Mouse (Mus musculus) ES-CJ7 (cell line): ENCODE results near the gene Man1c1.

ENCODE experiments used
- DNase-seq: peaks from one replicate; pipeline ENCODE4 v3.0.0; 2011; ENCODE audit warnings: low read depth, low spot score

Gene Man1c1

DNA sequence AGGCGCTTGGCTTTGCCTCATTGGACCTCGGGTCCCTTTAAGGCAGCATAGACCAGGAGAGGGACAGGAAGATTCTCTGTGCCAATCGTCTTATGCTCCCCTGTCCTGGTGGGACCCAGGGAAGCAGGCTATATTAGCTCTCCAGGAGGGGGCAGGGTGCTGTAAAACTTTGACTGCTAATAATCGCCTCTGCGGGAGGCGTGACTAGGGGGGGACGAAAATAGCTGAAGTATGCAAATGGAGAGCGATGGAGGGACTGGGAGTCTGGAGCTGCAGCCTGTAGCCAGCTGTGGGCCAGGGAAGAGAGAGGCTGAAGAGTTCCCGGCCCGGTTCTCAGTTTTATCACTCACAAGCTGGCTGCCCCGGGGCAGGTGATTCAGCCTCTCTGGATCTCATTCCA is 124.9 kb downstream of the Man1c1 start:
- DNase-seq: no peak

GRCm38 (mm10) chr4:134578407-134578806 is 125.7 kb downstream of the Man1c1 start:
- DNase-seq: no peak

- no peak for DNase-seq
Observed at GRCm38 (mm10) chr4:134577281-134577680, 126.8 kb downstream of the Man1c1 start.

DNA sequence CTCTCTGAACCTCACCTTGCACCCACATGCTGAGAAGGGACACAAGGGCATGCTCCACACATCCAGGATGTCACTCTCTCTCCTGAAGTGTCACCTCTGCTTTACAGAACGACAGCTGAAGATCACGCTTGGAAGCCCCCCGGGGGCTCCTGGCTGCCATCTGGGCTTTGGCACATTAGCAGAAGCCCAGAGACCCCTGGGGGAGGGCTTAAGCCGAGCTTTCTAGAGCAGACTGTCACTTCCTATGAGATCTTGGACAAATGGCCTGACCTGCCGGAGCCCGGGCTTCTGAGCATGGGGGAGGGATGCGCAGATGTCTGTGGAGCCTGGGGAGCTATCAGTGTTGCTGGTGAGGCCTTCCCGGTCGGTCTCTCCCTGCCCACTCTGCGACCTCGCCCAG is 128.6 kb downstream of the Man1c1 start:
- no peak for DNase-seq

DNA sequence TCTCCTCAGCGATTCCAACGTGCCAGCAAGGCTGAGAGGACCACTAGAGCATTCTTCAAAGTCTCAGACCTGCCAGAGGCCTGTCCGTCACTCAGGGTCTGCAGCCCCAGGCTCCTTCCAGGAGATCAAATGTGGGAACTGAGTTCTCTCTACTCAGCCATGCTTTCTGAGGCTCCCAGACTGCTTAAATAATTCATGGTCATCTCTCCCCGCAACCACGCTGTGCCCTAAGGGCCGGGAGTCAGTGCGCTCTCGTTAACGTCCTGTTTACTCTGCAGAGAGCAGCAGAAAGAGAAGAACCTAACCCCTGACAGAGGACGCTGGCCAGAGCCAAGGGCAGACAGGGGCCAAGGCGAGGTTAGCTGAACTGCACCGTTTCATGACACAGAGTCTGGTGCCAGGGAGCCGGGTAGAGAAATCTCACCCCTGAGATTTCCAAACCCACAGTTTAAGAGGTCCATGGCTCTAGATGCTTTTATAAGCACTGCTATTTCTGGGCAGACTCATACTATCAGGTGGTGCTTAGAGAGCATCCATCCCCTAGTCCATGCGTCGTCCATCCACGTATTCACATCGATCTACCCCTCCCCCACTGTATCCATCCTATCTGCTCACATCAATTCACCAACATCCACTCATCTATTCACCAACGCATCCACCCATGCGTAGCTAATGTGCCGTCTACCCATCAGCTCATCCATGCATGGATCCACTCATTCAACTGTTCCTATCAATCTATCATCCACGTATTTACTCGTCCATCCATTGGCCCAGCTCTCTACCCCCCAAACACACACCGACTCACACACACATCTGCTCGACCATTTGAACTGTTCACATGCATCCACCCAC is 131.4 kb downstream of the Man1c1 start:
- no peak for DNase-seq

DNA sequence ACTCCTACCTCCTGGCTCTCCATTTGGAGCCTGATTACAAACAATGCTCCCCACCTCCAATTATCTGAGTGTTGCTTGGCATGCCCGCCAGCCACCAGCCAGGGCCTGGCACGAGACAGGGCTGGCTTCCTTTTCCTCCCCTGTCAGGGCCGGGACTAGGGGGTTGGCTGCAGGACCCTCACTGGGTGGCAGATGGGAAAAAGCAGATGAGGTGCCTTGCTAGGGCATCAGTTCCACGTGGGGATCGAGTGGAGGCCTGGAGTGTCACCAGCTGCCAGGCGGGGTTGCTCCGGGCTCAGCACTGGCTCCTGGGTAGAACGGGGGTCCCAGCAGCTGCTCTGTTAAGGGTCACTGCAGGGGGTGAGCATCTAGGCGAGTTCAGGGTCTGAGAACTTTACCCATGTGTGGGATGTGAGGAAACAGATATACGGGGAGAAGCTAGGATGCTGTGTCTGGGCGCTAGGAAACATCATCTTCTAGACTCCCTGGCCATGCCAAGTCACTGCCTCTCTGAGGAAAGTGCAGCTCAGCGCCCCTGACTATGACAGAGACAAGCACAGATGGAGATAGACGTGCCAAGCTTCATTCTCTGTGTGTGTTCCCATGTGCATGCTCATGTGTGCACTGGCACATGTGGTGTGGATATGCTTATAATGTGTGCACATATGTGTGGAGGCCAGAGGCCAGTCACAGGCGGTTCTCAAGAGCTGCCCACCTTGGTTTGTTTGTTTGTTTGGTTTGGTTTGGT is 133.2 kb downstream of the Man1c1 start:
- no peak for DNase-seq

DNA sequence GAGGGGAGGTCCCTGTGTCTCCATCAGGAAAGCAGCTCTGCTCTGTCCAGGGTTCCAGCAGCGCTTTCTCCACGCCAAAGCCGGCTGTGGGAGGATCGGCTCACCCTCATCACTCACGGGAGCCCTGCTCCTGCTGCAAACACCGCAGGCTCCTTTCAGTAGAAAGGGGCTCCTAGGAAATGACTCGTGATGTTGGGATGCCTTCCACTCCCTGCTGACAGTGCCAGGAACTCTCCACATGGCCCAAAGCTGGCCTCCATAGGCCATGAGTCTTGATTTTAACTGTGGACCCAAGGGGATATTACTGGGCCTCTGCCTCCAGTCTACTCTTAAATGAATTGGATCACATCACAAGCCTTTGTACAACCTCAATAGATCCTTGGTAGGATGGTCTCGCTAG is 134.3 kb downstream of the Man1c1 start:
- DNase-seq: no peak

DNA sequence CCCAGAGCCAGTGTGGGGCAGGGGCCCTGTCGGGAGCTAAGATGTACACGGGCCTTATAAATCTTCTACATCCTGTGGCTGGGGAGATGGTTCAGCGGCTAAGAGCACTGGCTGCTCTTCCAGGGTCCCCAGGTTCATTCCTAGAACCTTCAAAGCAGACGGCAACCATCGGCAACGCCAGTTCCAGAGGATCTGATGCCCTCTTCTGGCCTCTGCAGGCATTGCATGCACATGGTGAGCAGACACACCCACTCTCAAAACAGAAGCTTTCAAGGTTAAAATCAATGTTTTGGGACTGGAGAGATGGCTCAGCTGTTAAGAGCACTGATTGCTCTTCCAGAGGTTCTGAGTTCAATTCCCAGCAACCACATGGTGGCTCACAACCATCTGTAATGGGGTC is 134.9 kb downstream of the Man1c1 start:
- peak; percentile 69 for DNase-seq

- peak; percentile 24 for DNase-seq
Observed at GRCm38 (mm10) chr4:134567377-134568226, 136.5 kb downstream of the Man1c1 start.

- DNase-seq: no peak
Observed at GRCm38 (mm10) chr4:134564093-134564492, 140.0 kb downstream of the Man1c1 start.

DNA sequence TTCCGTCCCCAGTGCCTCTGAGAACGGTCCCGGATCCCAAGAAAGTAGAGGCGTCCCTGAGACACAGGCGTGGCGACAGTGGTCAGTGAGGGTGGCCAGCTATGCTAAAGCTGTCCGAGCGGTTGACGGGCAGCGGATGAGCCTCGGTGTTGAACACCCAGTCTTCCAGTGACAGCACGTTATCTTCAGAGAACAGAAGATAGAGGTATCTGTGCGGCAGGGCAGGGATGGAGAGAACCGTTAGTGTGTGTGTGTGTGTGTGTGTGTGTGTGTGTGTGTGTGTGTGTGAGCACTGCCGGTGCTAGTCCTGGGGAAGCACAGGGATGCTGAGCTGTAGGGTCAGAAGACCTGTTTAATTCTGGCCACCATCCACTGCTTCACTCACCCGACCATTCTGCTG is 140.5 kb downstream of the Man1c1 start:
- DNase-seq: no peak

- DNase-seq: no peak
Observed at GRCm38 (mm10) chr4:134562014-134562413, 142.1 kb downstream of the Man1c1 start.

DNA sequence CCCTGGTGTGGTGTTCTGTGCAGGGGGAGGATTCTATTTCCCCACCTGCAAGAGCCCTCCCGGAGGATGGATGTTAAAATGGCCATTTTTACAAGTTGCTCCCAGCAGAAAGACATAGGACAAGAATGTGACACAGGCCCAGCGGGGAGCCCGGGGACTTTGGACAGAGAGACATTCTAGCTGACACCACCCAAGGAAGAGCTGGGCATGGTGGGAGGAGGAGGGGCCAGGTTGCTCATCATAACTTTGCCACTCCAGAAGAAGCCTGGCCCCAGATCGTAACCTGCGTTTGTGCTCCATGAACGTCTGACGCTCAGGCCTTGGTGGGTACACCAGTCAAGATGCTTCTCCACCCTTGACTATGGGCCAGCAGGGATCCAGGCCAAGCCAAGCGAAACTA is 143.4 kb downstream of the Man1c1 start:
- DNase-seq: no peak

DNA sequence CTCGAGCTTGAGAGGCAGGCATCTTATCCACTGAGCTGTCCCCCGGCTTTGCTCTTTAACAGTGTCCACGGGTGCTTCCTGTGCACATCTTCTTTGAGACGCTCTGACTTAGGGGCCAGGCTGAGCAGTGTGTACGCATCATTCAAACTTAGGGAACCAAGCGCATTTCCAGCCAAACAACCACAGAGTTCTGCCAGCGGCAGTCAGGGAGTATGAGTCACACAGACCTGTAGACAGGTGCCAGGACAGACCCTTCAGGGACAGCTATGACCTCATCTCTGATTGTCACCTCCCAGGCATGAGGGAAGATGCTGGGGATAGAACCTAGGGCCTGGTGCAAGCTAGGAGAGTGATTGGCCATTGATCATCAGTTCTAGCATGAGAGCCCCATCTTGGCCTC is 144.9 kb downstream of the Man1c1 start:
- DNase-seq: no peak

GRCm38 (mm10) chr4:134558570-134559113 is 145.4 kb downstream of the Man1c1 start:
- DNase-seq: no peak

DNA sequence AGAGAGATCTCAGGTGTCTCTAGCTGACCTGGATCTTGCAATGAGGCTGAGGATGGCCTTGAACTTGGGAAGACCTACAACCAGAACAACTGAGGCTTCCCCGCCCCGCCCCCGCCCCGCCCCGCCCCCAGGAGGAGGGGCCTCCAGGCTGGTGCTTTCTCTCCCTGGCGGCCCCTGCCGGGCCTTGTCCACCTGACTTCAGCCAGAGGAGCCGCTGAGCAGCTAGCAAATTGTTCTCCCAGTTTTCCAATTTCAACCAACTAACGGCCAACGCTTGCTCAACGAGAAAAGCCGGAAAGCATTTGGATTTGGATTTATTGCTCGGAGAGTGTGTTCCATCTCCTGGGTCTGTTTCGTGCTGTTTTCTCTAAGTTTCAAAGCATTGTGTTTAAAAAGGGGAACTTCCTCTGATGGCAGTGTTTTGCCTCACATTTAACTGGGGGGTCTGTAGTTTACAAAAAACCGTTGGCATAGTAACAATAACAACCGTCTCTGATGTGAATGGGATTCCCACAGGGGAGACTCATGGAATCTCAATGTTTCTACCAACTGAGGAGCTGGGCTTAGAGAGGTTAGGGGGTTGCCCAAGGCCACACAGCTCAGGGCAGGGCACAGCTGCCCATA is 146.4 kb downstream of the Man1c1 start:
- DNase-seq: peak; percentile 40

DNA sequence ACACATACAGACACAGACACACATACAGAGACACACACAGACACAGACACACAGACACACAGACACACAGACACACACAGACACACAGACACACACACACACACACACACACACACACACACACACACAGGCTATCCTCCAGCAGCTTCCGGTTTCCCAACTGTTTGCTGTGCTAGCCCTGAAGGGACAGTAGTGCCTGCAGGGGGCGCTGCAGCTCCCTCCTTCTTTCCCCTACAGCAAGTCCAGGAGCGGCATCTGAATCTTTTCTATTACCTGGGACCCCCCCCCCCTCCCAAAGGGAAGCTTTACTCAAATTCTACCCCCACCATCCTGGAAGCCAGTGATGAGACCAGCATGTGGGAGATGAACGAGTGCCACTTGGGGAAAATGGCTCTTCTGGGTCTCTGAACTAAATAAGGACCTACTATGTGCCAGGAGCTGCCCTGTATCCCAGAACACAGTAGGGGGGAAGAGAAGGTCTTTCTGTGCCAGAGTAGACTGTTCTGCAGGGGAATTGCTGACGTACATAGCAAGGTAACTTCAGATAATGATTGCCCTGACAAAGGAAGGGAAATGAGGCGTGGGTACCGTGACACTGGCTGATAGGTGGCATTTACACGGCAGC is 148.0 kb downstream of the Man1c1 start:
- DNase-seq: peak; percentile 60

GRCm38 (mm10) chr4:134553631-134554030 is 150.5 kb downstream of the Man1c1 start:
- DNase-seq: no peak

GRCm38 (mm10) chr4:134551494-134552316 is 152.4 kb downstream of the Man1c1 start, which contains the start of gene Selenon:
Gene Selenon (minus strand): TSS chr4:134552166.
- no peak for DNase-seq

DNA sequence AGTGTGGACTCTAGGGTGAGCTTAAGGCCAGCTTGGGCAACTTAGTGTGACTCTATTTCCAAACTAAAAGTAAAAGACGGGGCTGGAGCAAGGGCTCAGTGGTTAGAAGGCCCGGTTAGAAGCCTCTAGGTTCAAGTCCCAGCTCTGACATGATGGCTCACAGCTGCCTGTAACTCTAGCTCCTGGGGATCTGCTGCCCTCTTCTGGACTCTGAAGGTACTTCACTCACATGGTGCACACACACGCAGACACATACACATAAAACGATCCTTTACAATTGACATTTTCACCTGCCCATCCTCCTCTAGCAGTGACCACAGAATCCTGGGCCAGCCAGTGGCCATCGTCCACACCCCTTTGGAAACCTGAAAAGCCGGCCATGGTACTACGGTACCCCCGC is 154.2 kb downstream of the Man1c1 start:
- peak; percentile 50 for DNase-seq
